Mouse (Mus musculus) urinary bladder, postnatal 36 days (tissue): Measurements from ENCODE around the gene Nfatc2ip.

Experiments used
- DNase-seq, 2 experiments: peaks; one replicate each; pipeline ENCODE4 v3.0.0; 2022; ENCODE audit warnings: low spot score in 2 of 2, mixed read lengths in 1 of 2

Gene Nfatc2ip

GRCm38 (mm10) chr7:126355847-126356597 lies 40.5 kb downstream of the Nfatc2ip start:
- DNase-seq = no peak

- DNase-seq = no peak
Measured at GRCm38 (mm10) chr7:126354738-126355614, 41.6 kb downstream of the Nfatc2ip start.

- no peak for DNase-seq
Measured at GRCm38 (mm10) chr7:126353994-126354365, 42.6 kb downstream of the Nfatc2ip start.

GRCm38 (mm10) chr7:126353251-126353993 lies 43.1 kb downstream of the Nfatc2ip start:
- no peak for DNase-seq

- no peak for DNase-seq
Measured at GRCm38 (mm10) chr7:126351419-126351951, 45.1 kb downstream of the Nfatc2ip start.

GRCm38 (mm10) chr7:126350748-126351418 lies 45.7 kb downstream of the Nfatc2ip start:
- no peak for DNase-seq

- DNase-seq = no peak
Measured at GRCm38 (mm10) chr7:126348293-126348692, 48.2 kb downstream of the Nfatc2ip start.

GRCm38 (mm10) chr7:126347098-126347497 lies 49.4 kb downstream of the Nfatc2ip start:
- DNase-seq = no peak

GRCm38 (mm10) chr7:126345969-126346368 lies 50.6 kb downstream of the Nfatc2ip start:
- DNase-seq = no peak

- no peak for DNase-seq
Measured at GRCm38 (mm10) chr7:126345557-126345956, 51.0 kb downstream of the Nfatc2ip start.

GRCm38 (mm10) chr7:126340896-126341295 lies 55.6 kb downstream of the Nfatc2ip start:
- no peak for DNase-seq

GRCm38 (mm10) chr7:126340206-126340618 lies 56.3 kb downstream of the Nfatc2ip start:
- no peak for DNase-seq

- no peak for DNase-seq
Measured at GRCm38 (mm10) chr7:126339521-126339971, 57.0 kb downstream of the Nfatc2ip start.

- no peak for DNase-seq
Measured at GRCm38 (mm10) chr7:126338906-126339305, 57.6 kb downstream of the Nfatc2ip start.

- DNase-seq = no peak
Measured at GRCm38 (mm10) chr7:126335556-126335955, 61.0 kb downstream of the Nfatc2ip start.
